Mouse (Mus musculus) kidney, adult 2 months (tissue): Measurements from ENCODE around the gene Crybb3.

Experiments used
- CTCF ChIP-seq: fragments of 200-500 bp; conservative IDR thresholded peaks from 2 replicates; pipeline ENCODE4 v1.5.1; 2011; ENCODE audit warnings: low read depth, mild to moderate bottlenecking, control low read depth, low read length, moderate library complexity, mixed read lengths; ENCODE audit not compliant: insufficient read depth, insufficient read length
- POLR2A ChIP-seq: fragments of 200-500 bp; IDR thresholded peaks from one replicate; pipeline ENCODE4 v1.6.1; 2011; ENCODE audit warnings: low read depth, low read length, control low read depth

DNA sequence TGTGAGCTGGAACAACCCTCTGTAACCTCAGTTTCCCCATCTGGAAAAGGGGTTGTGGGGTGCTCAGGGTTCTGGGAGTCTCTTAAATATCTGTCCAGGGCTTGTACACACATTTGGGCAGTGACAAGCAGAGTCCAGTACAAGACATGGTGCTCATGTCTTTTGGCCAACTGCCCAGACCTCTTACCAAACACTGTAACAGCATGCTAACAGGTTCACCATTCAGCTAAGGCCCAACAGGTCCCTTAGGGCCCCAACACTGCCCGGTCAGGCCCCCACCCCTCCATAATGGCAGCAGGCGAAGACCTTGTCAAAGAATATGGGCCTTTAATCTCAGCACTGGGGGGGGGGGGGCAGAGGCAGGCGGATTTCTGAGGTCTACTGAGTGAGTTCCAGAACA, 26.3 kb upstream of the Crybb3 start:
- TF ChIP-seq POLR2A (no peak), CTCF (no peak)
